Mouse (Mus musculus) bone marrow macrophage, adult 2 months (primary cell): ENCODE measurements around the gene Batf2. TPM values are rescaled to one million over a fixed set of nuclear protein-coding genes. Genes with fewer than 3 reads are reported as not detected.

Experiments used
- H3K27ac ChIP-seq: 2 replicates; pipeline ENCODE4 v1.5.1; 2012; ENCODE audit warnings: low read depth, low read length; ENCODE audit not compliant: insufficient read depth
- H3K4me1 ChIP-seq: 2 replicates; pipeline ENCODE4 v1.6.1; 2012; ENCODE audit warnings: low read length; ENCODE audit not compliant: control insufficient read depth, insufficient read depth
- H3K4me3 ChIP-seq: 2 replicates; pipeline ENCODE4 v1.5.1; 2012; ENCODE audit warnings: mild to moderate bottlenecking, low read length, moderate library complexity; ENCODE audit not compliant: insufficient read depth
- CTCF ChIP-seq: IDR thresholded peaks from 2 replicates; pipeline ENCODE4 v1.5.1; 2012; ENCODE audit warnings: low read depth, mild to moderate bottlenecking, low read length, moderate library complexity
- POLR2A ChIP-seq: IDR thresholded peaks from 2 replicates; pipeline ENCODE4 v1.6.1; 2012; ENCODE audit warnings: mild to moderate bottlenecking, low read depth, low read length, borderline replicate concordance
- polyA plus RNA-seq: library from polyadenylated mRNA; stranded (reverse); fragments of >200 nt; gene quantifications from 2 replicates; pipeline ENCODE4 v1.2.4, GENCODE M21; 2012; ENCODE audit not compliant: missing spikeins, insufficient read depth, insufficient read length

The Batf2 gene
- polyA plus RNA-seq, 1 experiment, result 7.9 TPM

GRCm38 (mm10) chr19:6163872-6164547 lies 23.2 kb downstream of the Batf2 start:
- TF ChIP-seq POLR2A (no peak), CTCF (no peak)
- H3K4me1 ChIP-seq, result no peaks in the 10 kb centered on the region
- no peak overlapping the region for H3K4me3 ChIP-seq
- no peak overlapping the region for H3K27ac ChIP-seq

GRCm38 (mm10) chr19:6166750-6167149 lies 26.0 kb downstream of the Batf2 start:
- H3K4me1 ChIP-seq, result no peaks in the 10 kb centered on the region
- TF ChIP-seq POLR2A (no peak), CTCF (no peak)
- H3K27ac ChIP-seq, result no peak overlapping the region
- H3K4me3 ChIP-seq, result no peak overlapping the region

DNA sequence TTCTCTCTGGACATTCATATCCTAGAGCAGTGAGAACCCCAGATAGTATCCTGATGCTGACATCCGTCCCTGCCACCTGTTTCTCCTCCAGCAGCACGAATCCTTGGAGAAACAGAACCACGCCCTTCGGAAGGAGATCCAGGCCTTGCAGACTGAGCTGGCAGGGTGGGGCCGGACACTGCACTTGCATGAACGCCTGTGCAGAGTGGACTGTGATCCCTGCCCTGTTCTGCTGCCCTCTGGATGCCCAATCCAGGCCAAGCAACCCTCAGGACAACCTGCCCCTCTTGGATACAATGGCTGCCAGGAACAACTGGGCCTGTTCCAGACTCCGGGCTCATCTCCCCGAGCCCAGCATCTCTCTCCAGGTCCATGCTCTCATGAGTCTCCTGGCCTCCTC lies 30.4 kb downstream of the Batf2 start:
- Histone ChIP-seq H3K4me3 (no peak overlapping the region), H3K4me1 (no peaks in the 10 kb centered on the region), H3K27ac (no peak overlapping the region)
- no peak for TF ChIP-seq POLR2A
- no peak for TF ChIP-seq CTCF

DNA sequence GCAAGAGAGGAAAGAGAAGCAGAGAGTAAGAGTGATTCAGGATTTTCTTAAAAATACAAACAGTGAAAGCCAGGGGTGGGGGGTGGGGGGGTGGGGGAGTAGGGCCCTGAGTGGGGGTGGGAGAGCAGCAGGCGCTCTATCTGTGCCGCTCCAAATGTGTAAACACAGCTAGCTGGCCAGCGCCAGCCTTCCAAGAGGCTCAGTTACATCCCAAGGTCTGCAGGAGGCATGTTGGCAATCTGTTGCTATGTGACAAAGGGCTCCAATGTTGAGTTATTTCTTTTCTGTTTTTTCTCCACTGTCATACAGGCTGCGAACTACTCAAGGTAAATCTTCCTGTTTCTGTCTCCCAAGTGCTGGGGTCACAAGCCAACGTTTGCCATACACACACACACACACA lies 34.0 kb downstream of the Batf2 start:
- Histone ChIP-seq H3K4me1 (no peaks in the 10 kb centered on the region), H3K27ac (no peak overlapping the region), H3K4me3 (no peak overlapping the region)
- no peak for TF ChIP-seq POLR2A
- no peak for TF ChIP-seq CTCF

DNA sequence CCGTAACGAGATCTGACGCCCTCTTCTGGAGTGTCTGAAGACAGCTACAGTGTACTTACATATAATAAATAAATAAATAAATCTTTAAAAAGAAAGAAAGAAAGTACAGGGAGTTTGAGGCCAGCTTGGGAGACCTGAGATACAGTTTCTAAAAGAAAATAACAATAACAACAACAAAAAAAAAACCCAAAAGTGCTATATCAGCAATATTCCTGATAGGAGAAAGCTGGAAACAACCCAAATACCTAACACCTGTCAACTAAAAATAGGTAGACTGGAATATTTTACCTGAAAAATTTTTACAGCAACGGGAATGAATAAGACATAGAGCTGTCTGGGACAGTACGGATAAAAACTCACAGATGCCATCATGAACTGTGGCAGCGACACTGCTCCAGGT lies 38.0 kb downstream of the Batf2 start:
- H3K4me1 ChIP-seq, result peaks cover 4% of the 10 kb centered on the region; the same call in 1 of the 2 replicates
- H3K4me3 ChIP-seq, result no peak overlapping the region
- no peak for TF ChIP-seq POLR2A
- no peak for TF ChIP-seq CTCF
- no peak overlapping the region for H3K27ac ChIP-seq

DNA sequence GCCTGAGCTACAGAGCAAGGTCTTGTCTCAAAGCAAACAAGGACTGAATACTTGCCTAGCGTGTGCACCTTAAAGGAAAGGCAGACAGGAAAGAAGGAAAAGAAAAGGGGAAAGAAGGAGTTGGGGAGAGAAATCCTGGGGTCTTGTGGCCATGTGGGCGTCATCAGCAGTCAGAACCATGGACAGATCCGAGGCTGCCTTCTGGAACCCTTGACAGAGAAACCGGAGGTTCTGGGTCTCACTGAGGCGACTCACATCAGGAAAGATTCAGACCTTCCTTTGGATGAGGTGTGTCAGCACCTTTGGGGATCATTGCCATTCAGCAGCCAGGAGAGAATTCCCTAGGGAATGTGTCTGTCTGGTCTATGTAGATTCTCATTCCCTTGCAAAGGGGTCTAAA lies 40.8 kb downstream of the Batf2 start:
- Histone ChIP-seq H3K4me1 (peaks cover 4% of the 10 kb centered on the region; the same call in 1 of the 2 replicates), H3K27ac (no peak overlapping the region), H3K4me3 (no peak overlapping the region)
- TF ChIP-seq POLR2A (no peak), CTCF (no peak)

DNA sequence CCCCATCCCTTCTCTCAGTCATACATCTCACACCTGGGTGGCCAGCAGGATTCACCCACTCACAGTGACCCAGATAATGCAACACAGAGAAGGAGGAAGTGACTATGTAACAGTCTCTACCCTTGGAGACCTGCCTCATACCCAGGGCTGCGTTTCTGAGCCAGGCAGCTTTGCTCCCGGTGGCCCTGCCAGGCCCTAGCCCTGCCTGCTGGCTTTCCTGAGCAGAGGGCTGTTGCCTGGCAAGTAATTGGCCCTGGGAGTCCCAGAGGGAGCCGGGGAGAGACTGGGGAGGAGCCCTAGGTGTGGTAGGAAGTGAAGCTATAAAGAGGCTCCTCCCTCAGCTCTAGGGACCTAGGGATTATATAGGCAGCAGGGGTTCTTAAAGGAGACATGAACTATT lies 41.8 kb downstream of the Batf2 start:
- Histone ChIP-seq H3K4me1 (peaks cover 10% of the 10 kb centered on the region), H3K27ac (no peak overlapping the region), H3K4me3 (no peak overlapping the region)
- no peak for TF ChIP-seq CTCF
- no peak for TF ChIP-seq POLR2A

DNA sequence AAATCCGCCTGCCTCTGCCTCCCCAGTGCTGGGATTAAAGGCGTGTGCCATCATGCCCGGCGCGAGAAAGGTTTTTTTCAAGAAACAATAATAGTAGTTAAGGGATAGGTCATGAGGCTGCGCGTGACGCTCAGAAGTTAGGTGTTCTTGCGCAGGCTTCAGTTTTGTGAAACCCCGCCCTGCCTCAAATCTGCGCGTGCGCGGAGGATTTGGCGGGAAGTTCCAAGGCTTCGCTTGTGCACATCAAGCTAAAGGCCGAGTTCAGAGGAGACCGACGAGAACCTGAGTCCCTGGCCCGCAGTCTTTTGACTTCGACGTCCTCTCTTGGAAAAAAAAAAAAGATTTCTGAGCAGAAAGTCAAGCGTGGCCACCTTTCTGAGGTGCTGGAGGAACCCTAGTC lies 43.3 kb downstream of the Batf2 start, which contains the start of gene Majin:
Majin (plus strand) TSS at position 258 of the 400 bp plus-strand sequence.
- Histone ChIP-seq H3K4me1 (peaks cover 10% of the 10 kb centered on the region), H3K27ac (no peak within 1 kb of the TSS), H3K4me3 (no peak within 1 kb of the TSS)
- TF ChIP-seq CTCF (no peak), POLR2A (no peak)

- H3K4me1 ChIP-seq, result no peaks in the 10 kb centered on the region
- H3K27ac ChIP-seq, result no peak overlapping the region
- no peak for TF ChIP-seq POLR2A
- no peak overlapping the region for H3K4me3 ChIP-seq
These were observed 63.5 kb downstream of the Batf2 start for GRCm38 (mm10) chr19:6204265-6204664.

- TF ChIP-seq POLR2A (no peak), CTCF (no peak)
- no peaks in the 10 kb centered on the region; the same call in 1 of the 2 replicates for H3K4me1 ChIP-seq
- H3K27ac ChIP-seq, result no peak overlapping the region
- H3K4me3 ChIP-seq, result no peak overlapping the region
These were observed 65.9 kb downstream of the Batf2 start for GRCm38 (mm10) chr19:6206716-6207115.

GRCm38 (mm10) chr19:6216046-6216705 lies 75.4 kb downstream of the Batf2 start:
- Histone ChIP-seq H3K4me3 (no peak overlapping the region), H3K4me1 (peaks cover 8% of the 10 kb centered on the region), H3K27ac (no peak overlapping the region)
- TF ChIP-seq POLR2A, result no peak
- no peak for TF ChIP-seq CTCF
